Mouse (Mus musculus) midbrain, embryonic 15.5 days (tissue): ENCODE measurements at regions not wholly inside any gene's neighbourhood (a gene's known extent, or its start where the extent isn't known, plus 50 kb on each side); places are given as distances from the start of the nearest gene placed in this dataset.

Experiments
- ATAC-seq: fragments of 200-750 bp; cut with Nextera tagmentation; replicated peaks from 2 replicates; pipeline ENCODE4 v1.8.0; 2017; ENCODE audit warnings: moderate TSS enrichment
- H3K27ac ChIP-seq: fragments of 300-500 bp; sonication (generic); 2 replicates; pipeline ENCODE4 v1.5.1; 2015; ENCODE audit warnings: mild to moderate bottlenecking, inconsistent platforms
- H3K27me3 ChIP-seq: fragments of 300-500 bp; sonication (generic); replicated peaks from 2 replicates; pipeline ENCODE4 v1.6.1; 2015; ENCODE audit warnings: inconsistent platforms
- H3K36me3 ChIP-seq: fragments of 300-500 bp; sonication (generic); replicated peaks from 2 replicates; pipeline ENCODE4 v1.6.1; 2015; ENCODE audit warnings: inconsistent platforms
- H3K4me1 ChIP-seq: fragments of 300-500 bp; sonication (generic); 2 replicates; pipeline ENCODE4 v1.6.1; 2015; ENCODE audit warnings: inconsistent platforms
- H3K4me2 ChIP-seq: fragments of 300-500 bp; sonication (generic); 2 replicates; pipeline ENCODE4 v1.6.1; 2015; ENCODE audit warnings: inconsistent platforms, mild to moderate bottlenecking, moderate library complexity
- H3K4me3 ChIP-seq: fragments of 300-500 bp; sonication (generic); 2 replicates; pipeline ENCODE4 v1.5.1; 2015; ENCODE audit warnings: mild to moderate bottlenecking, inconsistent platforms
- H3K9ac ChIP-seq: fragments of 300-500 bp; sonication (generic); 2 replicates; pipeline ENCODE4 v1.6.1; 2015; ENCODE audit warnings: mild to moderate bottlenecking, inconsistent platforms
- H3K9me3 ChIP-seq: fragments of 300-500 bp; sonication (generic); 2 replicates; pipeline ENCODE4 v1.6.1; 2016; ENCODE audit warnings: inconsistent platforms
- whole genome bisulfite sequencing: fragments of 180-500 bp; shearing (Covaris S2); methylation state at CpG from one replicate; pipeline ENCODE4 v1.1.7; 2015; ENCODE audit warnings: mixed read lengths; 5-methylcytosine and 5-hydroxymethylcytosine counted together

DNA sequence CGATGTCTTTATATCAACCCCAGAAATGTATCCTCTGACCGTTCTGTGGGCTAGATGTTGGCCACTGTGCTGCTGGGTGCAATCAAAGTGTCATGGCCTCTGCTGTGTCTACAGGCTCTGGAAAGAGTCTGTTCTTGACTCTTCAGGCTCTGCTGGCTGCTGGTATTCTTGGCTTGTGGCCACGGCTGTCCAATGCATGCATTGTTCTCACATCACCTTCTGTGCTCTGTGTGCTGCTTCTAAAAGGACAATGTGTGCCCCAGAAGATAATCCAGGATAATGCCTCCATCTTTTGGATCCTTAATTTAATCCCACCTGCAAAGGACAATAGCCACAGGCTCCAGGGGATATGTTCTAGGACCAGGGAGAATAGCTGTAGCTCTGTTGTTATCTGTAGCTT, 77.5 kb upstream of the Dapl1 start:
- H3K27me3 ChIP-seq, result no peaks in the 10 kb centered on the region
- 66% methylated on average over 3 of the region's 3 CpGs for WGBS
- no peaks in the 10 kb centered on the region for H3K9me3 ChIP-seq
- no peaks in the 10 kb centered on the region for H3K4me1 ChIP-seq
- H3K4me3 ChIP-seq, result no peak overlapping the region
- peak; percentile 21; the same call in 1 of the 2 replicates for ATAC-seq
- no peak overlapping the region for H3K4me2 ChIP-seq
- no peak overlapping the region for H3K27ac ChIP-seq
- H3K36me3 ChIP-seq, result no peaks in the 10 kb centered on the region
- H3K9ac ChIP-seq, result no peak overlapping the region

DNA sequence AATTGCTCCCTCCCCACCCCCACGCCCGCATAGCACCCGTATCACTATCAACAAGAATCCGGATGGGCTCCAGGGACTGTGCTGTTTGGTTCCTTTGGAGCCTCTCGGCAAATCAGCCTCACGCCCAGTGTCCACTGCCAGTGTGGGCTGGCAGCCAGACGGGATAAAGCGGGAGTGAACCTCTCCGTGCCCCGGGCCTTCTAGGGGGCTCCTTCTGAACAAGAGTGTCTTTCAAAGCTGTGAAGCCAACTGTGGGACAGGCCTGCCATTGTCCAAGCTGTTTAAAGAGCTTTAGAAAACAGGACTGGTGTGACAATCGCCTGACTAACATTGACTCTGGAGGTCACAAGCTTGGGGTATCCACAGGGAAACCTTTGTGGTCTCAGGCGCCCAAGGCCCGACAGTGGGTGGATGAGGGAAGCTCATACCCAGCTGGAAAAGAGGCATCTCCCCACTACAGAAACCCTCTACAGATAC, 76.9 kb upstream of the Dapl1 start:
- WGBS, result 61% methylated on average over 13 of the region's 13 CpGs
- H3K4me1 ChIP-seq, result no peaks in the 10 kb centered on the region
- no peaks in the 10 kb centered on the region for H3K27me3 ChIP-seq
- H3K4me3 ChIP-seq, result no peak overlapping the region
- no peaks in the 10 kb centered on the region for H3K9me3 ChIP-seq
- peak; percentile 83 for ATAC-seq
- H3K9ac ChIP-seq, result no peak overlapping the region
- H3K4me2 ChIP-seq, result no peak overlapping the region
- H3K36me3 ChIP-seq, result no peaks in the 10 kb centered on the region
- no peak overlapping the region for H3K27ac ChIP-seq

DNA sequence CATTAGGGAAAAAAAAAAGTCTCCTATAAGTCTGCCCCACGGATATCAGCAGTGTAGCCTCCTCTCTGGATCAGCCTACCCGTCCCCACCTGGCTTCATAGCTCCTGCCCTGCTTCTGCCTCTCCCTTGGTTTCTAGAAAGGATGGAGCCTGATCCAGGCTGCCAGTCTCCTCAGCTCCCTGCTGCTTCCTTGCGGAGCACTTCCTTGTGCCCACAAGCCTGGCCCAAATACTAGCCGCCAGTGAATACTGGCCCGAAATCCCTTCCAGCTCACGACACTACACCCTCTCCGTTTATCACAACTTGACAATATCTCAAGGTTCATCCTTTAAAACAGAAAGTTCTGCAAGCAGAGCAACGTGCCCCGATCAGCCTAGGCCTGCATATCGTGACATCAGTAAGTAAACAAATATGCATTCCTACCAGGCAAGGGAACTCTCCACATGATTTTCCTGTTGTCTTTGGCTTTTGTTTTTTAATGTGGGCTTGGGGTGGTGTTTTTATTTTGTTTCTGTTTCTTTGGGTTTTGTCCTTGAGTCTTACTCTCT, 76.3 kb upstream of the Dapl1 start:
- Histone ChIP-seq H3K4me3 (no peak overlapping the region), H3K9me3 (no peaks in the 10 kb centered on the region), H3K36me3 (no peaks in the 10 kb centered on the region), H3K9ac (no peak overlapping the region), H3K27ac (no peak overlapping the region), H3K4me1 (no peaks in the 10 kb centered on the region), H3K27me3 (no peaks in the 10 kb centered on the region), H3K4me2 (no peak overlapping the region)
- ATAC-seq, result no peak
- WGBS, result 78% methylated on average over 10 of the region's 10 CpGs

DNA sequence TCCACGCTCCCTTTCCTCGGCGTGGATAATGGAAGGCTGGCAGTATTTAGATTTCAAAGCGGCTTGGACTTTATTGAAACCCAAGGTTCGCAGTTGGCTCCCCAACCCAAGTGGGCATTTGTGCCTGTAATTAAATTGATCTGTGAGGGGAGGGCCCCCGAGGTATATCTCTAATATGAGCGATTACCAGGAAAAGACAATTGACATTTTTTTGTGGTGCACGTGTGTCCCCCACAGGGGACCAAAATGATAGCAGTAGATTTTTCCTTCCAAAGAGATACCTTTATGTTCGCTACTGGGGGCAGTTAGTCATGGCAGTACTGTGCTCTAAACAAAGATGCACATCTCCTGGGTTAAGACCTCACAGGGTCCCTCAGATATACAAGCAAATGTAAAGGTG, 69.8 kb upstream of the Dapl1 start:
- H3K4me2 ChIP-seq, result peak overlapping the region; percentile 31
- 0 out of 2 replicates have a peak, but pooled peaks cover 6% of the 10 kb centered on the region for H3K4me1 ChIP-seq
- H3K9ac ChIP-seq, result no peak overlapping the region
- 33% methylated on average over 9 of the region's 9 CpGs for WGBS
- ATAC-seq, result peak; percentile 57
- H3K9me3 ChIP-seq, result no peaks in the 10 kb centered on the region
- H3K4me3 ChIP-seq, result no peak overlapping the region
- no peaks in the 10 kb centered on the region for H3K27me3 ChIP-seq
- no peaks in the 10 kb centered on the region for H3K36me3 ChIP-seq
- H3K27ac ChIP-seq, result no peak overlapping the region

DNA sequence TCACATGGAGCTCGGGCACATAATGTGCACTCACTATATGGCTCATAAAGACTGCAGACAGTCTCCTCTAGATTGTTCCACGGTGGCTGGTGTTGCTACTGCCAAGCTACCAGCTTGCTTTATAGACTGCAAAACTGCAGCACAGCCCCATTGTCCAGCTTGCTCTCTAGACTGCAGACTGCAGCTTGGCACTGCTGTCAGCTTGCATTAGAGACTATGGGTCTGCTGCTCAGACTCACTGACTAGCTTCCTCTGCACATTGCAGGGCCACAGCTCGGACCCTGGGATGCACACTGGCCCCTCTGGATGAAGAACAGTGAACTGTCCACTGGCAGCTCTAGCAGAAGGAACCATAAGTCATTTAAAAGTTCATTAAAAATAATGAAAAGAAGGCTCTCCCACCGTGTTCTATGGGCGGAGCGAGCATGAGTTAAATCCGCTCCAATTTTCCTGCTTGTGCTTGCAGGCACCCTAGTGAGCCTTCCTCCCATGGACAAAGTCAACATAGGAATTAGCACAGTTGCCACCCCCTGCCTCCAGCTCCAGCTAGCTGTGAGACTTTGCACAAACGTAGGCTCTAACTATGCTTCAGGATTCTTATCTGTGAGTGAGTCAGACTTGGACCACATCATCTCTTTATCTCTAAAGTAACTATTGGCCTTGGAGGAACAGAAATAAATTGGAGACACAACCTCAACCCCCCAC, 67.8 kb upstream of the Dapl1 start:
- H3K27me3 ChIP-seq, result no peaks in the 10 kb centered on the region
- no peak overlapping the region for H3K4me2 ChIP-seq
- no peak overlapping the region for H3K4me3 ChIP-seq
- H3K4me1 ChIP-seq, result 0 out of 2 replicates have a peak, but pooled peaks cover 6% of the 10 kb centered on the region
- WGBS, result 59% methylated on average over 8 of the region's 8 CpGs
- no peaks in the 10 kb centered on the region for H3K9me3 ChIP-seq
- ATAC-seq, result no peak
- no peak overlapping the region for H3K9ac ChIP-seq
- H3K27ac ChIP-seq, result no peak overlapping the region
- no peaks in the 10 kb centered on the region for H3K36me3 ChIP-seq

DNA sequence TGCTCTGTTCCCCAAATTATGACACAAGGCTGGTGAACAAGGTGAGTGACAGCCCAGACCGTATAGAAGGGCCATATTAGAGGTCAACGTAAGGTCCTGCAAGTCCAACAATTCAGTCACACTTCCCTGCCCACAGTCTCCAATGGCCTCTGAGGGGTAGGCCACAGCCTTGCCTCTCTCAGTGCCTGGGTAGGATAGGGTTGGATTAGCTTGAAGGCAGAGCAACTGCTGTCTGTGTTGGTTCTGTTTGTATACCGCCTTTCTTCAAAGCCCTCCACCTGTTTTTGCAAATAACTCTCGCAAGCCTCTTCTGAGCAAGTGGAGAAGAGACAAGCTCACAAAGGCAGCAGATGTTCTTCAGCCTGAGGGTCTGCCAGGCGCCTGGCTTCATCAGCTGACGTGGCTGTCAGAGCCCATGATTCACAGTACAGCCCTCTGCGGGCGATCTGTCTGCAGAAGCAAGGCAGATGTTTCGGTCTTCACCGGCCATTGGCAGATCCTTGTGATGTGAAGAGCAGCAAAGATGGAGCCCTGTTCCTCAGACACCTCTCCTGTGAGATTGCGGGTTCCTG, 67.0 kb upstream of the Dapl1 start:
- H3K4me1 ChIP-seq, result 0 out of 2 replicates have a peak, but pooled peaks cover 6% of the 10 kb centered on the region
- 74% methylated on average over 11 of the region's 11 CpGs for WGBS
- peak; percentile 26; the same call in 1 of the 2 replicates for ATAC-seq
- H3K9me3 ChIP-seq, result no peaks in the 10 kb centered on the region
- H3K27me3 ChIP-seq, result no peaks in the 10 kb centered on the region
- no peaks in the 10 kb centered on the region for H3K36me3 ChIP-seq
- no peak overlapping the region for H3K27ac ChIP-seq
- H3K9ac ChIP-seq, result no peak overlapping the region
- no peak overlapping the region for H3K4me2 ChIP-seq
- no peak overlapping the region for H3K4me3 ChIP-seq

DNA sequence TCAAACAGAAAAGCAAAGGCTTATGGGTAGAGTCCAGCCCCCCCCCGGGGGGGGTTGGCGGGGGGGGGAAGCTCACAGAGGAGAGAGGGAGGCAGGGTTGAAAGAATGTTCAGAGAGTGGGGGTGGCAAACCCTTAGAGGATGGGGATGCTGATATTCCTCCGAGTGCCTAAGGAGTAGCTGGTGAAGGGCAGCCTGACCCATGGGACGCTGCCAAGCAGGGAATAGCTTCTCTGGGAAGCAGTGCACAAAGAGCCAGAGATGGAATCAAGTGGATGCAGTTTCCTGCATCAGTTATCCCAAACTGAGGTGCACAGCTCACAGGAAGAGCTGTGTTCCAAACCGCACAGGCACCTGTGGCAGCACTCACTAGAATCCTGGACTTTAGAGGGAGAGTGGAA, 64.0 kb upstream of the Dapl1 start:
- Histone ChIP-seq H3K9ac (no peak overlapping the region), H3K27ac (no peak overlapping the region), H3K27me3 (no peaks in the 10 kb centered on the region), H3K9me3 (no peaks in the 10 kb centered on the region), H3K4me3 (no peak overlapping the region), H3K36me3 (no peaks in the 10 kb centered on the region), H3K4me2 (no peak overlapping the region), H3K4me1 (0 out of 2 replicates have a peak, but pooled peaks cover 6% of the 10 kb centered on the region)
- no peak for ATAC-seq
- WGBS, result 58% methylated on average over 5 of the region's 5 CpGs

DNA sequence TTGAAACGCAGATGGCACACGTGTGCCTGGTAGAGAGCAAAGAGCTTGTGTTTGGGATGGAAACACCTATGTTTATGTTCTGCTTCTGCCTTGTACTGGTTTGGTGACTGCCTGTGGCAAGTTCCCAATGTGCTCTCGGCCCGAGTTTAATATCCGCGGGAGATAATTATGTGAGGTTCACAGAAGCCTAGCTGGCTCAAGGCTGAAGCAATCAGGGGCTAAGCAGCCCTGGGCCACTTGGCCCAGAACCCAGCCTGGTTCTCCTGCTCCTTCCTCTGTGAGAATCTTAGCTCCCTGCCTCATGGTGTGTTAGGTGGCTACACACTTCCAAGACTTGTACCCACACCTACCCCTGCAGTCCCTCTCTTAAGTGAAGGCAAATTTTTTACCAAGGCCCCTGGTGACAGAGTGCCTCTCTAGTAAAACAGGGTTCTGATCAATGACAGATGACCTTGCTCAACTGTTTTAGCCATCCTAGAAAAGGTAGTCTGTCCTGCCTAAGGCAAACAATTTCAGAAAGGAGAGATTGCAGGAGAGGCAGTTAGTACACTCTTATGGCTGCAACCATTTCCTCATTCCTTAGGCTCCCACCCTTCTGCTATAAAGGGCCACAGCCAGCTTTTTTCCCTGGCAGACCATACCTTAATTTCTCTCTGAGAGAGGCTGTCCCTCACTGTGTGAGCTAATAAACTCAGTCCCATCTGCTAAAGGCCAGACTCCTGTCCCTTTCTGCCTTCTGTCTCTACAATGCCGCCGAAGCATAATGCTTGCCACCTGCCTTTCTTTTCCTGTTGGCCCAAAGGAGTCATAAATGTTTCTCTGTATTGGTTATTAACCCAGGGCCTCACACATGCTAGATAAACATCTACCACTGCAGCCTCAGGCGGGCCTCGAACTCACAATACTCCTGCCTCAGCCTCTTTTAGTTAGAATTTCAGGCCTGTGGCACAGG, 61.9 kb upstream of the Dapl1 start:
- 78% methylated on average over 10 of the region's 10 CpGs for WGBS

DNA sequence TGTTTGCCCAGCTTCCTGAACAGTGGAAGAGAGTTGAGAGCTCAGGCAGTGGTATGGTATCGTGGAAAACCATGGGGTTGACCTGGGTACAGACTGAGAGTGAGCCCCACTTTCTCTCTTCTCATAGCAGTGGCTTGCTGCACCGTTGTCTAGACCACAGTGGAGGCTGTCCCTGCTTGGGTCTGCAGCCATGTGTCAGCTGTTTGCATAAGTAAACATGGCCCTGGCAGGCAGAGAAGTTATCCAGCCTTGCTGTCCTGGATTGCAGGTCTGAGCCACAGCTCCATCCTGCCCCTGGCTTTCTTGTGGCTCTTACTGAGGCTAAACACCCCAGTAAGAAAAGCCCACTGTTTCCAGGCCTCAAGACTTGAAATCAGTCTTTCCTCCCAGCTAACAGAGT, 60.2 kb upstream of the Dapl1 start:
- Histone ChIP-seq H3K4me2 (no peak overlapping the region), H3K27me3 (no peaks in the 10 kb centered on the region), H3K9me3 (no peaks in the 10 kb centered on the region), H3K27ac (no peak overlapping the region), H3K9ac (no peak overlapping the region), H3K4me3 (no peak overlapping the region), H3K4me1 (no peaks in the 10 kb centered on the region), H3K36me3 (no peaks in the 10 kb centered on the region)
- WGBS, result 71% methylated on average over 2 of the region's 2 CpGs
- 0 out of 2 replicates have a peak, but pooled peaks have one; percentile 4 for ATAC-seq

More for the DNA sequence above, 61.9 kb upstream of the Dapl1 start:
- Histone ChIP-seq H3K36me3 (no peaks in the 10 kb centered on the region), H3K4me3 (no peak overlapping the region), H3K27me3 (no peaks in the 10 kb centered on the region), H3K4me2 (no peak overlapping the region), H3K4me1 (no peaks in the 10 kb centered on the region), H3K27ac (no peak overlapping the region), H3K9me3 (no peaks in the 10 kb centered on the region), H3K9ac (no peak overlapping the region)
- no peak for ATAC-seq

DNA sequence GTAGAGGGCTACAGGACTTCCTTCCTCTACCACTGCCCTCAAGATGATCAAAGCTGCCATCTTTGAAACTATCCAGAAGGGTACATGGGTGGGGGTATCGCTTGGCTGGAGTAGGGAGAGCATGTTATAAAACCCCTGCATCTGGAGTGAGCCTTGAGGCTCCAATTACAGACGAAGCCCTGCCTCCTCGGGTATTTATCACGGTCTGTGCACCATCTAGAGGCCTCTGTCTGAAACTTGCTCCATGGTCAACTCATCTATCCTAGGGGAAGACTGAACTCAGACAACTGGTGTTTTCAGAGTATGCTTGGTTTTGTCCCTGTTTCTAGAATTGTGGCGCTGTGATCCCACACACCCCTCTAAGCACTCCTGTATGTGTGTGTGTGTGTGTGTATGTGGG, 59.7 kb upstream of the Dapl1 start:
- H3K36me3 ChIP-seq, result no peaks in the 10 kb centered on the region
- no peak overlapping the region for H3K27ac ChIP-seq
- WGBS, result 62% methylated on average over 5 of the region's 5 CpGs
- no peak overlapping the region for H3K4me3 ChIP-seq
- H3K4me1 ChIP-seq, result no peaks in the 10 kb centered on the region
- no peaks in the 10 kb centered on the region for H3K27me3 ChIP-seq
- no peak overlapping the region for H3K9ac ChIP-seq
- no peaks in the 10 kb centered on the region for H3K9me3 ChIP-seq
- ATAC-seq, result peak; percentile 76
- H3K4me2 ChIP-seq, result no peak overlapping the region

DNA sequence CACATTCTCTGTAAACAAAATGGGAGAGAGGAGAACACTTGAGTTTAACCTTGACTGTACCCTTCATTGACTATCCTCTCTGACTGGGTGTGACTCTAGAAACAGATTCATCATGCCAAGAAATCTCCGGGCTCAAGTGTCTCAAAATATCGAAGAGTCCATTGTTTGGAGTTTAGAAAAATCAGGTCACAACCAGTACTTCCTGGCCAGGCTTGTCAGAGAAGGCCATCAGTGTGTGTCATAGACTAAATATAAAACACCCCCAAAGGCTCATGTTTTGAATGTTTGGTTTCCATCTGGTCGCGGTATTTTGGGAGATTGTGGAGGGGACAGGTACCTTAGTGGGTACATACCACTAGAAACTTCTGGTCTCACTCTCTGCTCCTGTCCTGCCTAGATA, 58.6 kb upstream of the Dapl1 start:
- Histone ChIP-seq H3K9ac (no peak overlapping the region), H3K4me2 (no peak overlapping the region), H3K4me1 (no peaks in the 10 kb centered on the region), H3K9me3 (no peaks in the 10 kb centered on the region), H3K4me3 (no peak overlapping the region), H3K27me3 (no peaks in the 10 kb centered on the region), H3K27ac (no peak overlapping the region), H3K36me3 (no peaks in the 10 kb centered on the region)
- ATAC-seq, result no peak
- 86% methylated on average over 4 of the region's 4 CpGs for WGBS

DNA sequence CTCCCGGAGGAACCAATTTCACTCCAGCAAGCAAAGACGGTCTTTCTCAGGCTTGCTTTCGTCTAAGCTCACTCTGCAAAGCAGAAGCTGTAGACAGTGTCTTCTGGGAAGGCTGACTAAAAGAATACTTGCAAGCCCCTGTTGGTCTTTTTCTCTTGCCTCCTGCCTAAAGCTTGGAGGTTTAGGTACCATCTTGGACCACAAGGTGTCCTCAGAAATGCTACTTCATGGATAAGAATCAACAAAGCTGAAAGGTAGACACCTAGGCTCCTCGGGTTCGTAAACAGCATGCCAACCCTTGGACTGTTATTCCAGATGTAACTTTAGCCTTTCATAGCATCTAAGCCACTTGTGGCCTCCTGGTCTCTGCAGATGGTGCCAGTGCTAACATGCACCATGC, 53.0 kb upstream of the Dapl1 start:
- H3K4me3 ChIP-seq, result no peak overlapping the region
- H3K9me3 ChIP-seq, result no peaks in the 10 kb centered on the region
- no peaks in the 10 kb centered on the region for H3K36me3 ChIP-seq
- no peak for ATAC-seq
- no peak overlapping the region for H3K4me2 ChIP-seq
- H3K27ac ChIP-seq, result no peak overlapping the region
- H3K4me1 ChIP-seq, result no peaks in the 10 kb centered on the region
- no peaks in the 10 kb centered on the region for H3K27me3 ChIP-seq
- 89% methylated on average over 5 of the region's 5 CpGs for WGBS
- H3K9ac ChIP-seq, result no peak overlapping the region
